Mouse (Mus musculus) lung, embryonic 16.5 days (tissue): ENCODE data around the gene Gas6. TPM values are rescaled to one million over a fixed set of nuclear protein-coding genes. Genes with fewer than 3 reads are reported as not detected.
A peak's percentile ranks its signal among the peaks of the same experiment; 100 is the strongest.

Experiments
- ATAC-seq: fragments of 200-750 bp; cut with Nextera tagmentation; 2 replicates; pipeline ENCODE4 v1.8.0; 2017; ENCODE audit warnings: low read depth, mild to moderate bottlenecking, moderate library complexity
- H3K27ac ChIP-seq: fragments of 300-500 bp; sonication (generic); 2 replicates; pipeline ENCODE4 v1.5.1; 2014; ENCODE audit warnings: mild to moderate bottlenecking, control low read depth, low read length
- H3K27me3 ChIP-seq: fragments of 300-500 bp; sonication (generic); 2 replicates; pipeline ENCODE4 v1.6.1; 2014; ENCODE audit warnings: low read depth, low read length, mixed read lengths; ENCODE audit not compliant: control insufficient read depth, insufficient read depth
- H3K36me3 ChIP-seq: fragments of 300-500 bp; sonication (generic); 2 replicates; pipeline ENCODE4 v1.6.1; 2014; ENCODE audit warnings: low read length; ENCODE audit not compliant: control insufficient read depth, insufficient read depth
- H3K4me1 ChIP-seq: fragments of 300-500 bp; sonication (generic); replicated peaks from 2 replicates; pipeline ENCODE4 v1.6.1; 2014; ENCODE audit warnings: low read length, mixed read lengths; ENCODE audit not compliant: control insufficient read depth, insufficient read depth
- H3K4me2 ChIP-seq: fragments of 300-500 bp; sonication (generic); 2 replicates; pipeline ENCODE4 v1.6.1; 2014; ENCODE audit warnings: low read depth, low read length, control low read depth
- H3K4me3 ChIP-seq: fragments of 300-500 bp; sonication (generic); 2 replicates; pipeline ENCODE4 v1.5.1; 2014; ENCODE audit warnings: mild to moderate bottlenecking, low read length, control low read depth
- H3K9ac ChIP-seq: fragments of 300-500 bp; sonication (generic); 2 replicates; pipeline ENCODE4 v1.6.1; 2014; ENCODE audit warnings: low read length, control low read depth
- H3K9me3 ChIP-seq: fragments of 300-500 bp; sonication (generic); 2 replicates; pipeline ENCODE4 v1.6.1; 2016; ENCODE audit warnings: low read length; ENCODE audit not compliant: control insufficient read depth
- WGBS: fragments of 180-500 bp; shearing (Covaris S2); extraction: QIAGEN DNeasy Blood & Tissue Kit; methylation state at CpG from one replicate; pipeline ENCODE4 v1.1.7; 2014; 5-methylcytosine and 5-hydroxymethylcytosine counted together
- polyA plus RNA-seq: library from polyadenylated mRNA; unstranded; fragments of >200 nt; fragmentation: Nextera tagmentation; extraction: Ambion mirVana; gene quantifications from 2 replicates; pipeline ENCODE4 v1.2.1, GENCODE M21; 2015

The Gas6 gene
- polyA plus RNA-seq: 78.0 and 83.8 TPM in 2 replicates

DNA sequence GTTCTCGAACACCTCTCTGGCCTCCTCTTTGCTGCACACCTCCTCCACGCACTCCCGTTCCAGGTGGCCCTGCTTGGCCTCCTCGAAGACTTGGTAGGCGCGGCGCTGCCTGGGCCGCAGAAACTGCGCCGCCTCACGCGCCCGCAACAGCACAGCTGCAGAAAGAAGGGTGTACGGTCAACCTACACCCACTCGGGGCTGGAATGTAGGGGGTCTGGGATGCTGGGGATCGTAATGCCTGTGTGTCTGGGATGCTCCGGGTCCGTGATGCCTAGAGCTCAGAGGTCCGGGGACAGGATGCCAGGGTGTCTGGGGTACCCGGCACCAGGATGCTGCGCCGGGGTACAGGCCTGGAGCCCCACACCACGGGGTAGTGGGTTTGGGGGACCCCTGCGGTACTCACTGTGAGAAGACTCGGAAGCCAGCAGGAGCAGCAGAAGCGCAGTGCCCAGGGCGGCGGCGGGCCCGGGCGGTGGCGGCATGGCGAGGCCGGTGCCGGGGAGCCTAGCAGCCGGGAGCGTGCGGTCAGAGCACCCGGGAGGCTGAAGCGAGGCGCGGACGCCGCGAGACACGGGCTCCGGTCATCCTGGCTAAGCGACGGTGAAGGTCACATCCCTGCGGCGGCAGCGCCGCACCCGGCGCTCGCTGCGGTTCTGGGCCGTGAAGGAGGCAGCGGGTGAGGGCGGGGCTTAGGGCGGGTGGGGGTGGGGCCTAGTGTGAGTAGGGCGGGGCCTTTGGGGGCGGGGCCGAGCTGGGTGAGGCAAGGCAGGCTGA lies at the start of gene Gas6:
TSS of gene Gas6 (minus strand) at position 633 of the 774 bp plus-strand sequence.
- Histone ChIP-seq H3K9me3 (no peaks in the 10 kb centered on the region), H3K4me3 (peak within 1 kb of the TSS; percentile 69), H3K36me3 (no peaks in the 10 kb centered on the region), H3K27me3 (peaks cover 6% of the 10 kb centered on the region; the same call in 1 of the 2 replicates), H3K9ac (peak within 1 kb of the TSS; percentile 81), H3K4me1 (peaks cover 32% of the 10 kb centered on the region), H3K27ac (no peak within 1 kb of the TSS; the same call in 1 of the 2 replicates), H3K4me2 (peak within 1 kb of the TSS; percentile 98)
- WGBS: 2% methylated on average over 60 of the region's 64 CpGs
- peak; percentile 65 for ATAC-seq

DNA sequence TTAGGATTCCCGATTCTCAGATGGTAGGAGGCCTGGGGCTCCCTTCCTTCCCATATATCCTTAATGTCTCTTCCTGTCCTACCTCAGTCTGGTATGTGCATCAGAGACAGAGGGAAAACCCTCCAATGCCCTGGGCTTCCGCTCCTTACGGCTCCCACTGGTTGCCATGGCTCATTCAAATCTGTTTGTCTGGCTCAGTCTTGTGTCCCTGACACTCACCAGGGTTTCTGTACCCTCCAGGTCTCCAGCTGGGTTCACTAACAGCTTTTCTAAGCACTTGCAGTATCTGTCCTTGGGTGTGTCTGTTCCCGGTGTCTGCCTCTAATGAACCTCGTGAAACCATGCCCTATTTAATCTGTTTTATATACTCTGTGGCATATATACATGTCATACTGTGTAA lies 47.2 kb upstream of the Gas6 start:
- 71% methylated on average over 5 of the region's 5 CpGs for WGBS
- peaks cover 4% of the 10 kb centered on the region; the same call in 1 of the 2 replicates for H3K9me3 ChIP-seq
- no peak overlapping the region for H3K27ac ChIP-seq
- H3K4me2 ChIP-seq: no peak overlapping the region
- H3K4me3 ChIP-seq: no peak overlapping the region
- no peaks in the 10 kb centered on the region for H3K27me3 ChIP-seq
- H3K36me3 ChIP-seq: no peaks in the 10 kb centered on the region
- no peak for ATAC-seq
- H3K4me1 ChIP-seq: peaks cover 6% of the 10 kb centered on the region
- no peak overlapping the region for H3K9ac ChIP-seq

DNA sequence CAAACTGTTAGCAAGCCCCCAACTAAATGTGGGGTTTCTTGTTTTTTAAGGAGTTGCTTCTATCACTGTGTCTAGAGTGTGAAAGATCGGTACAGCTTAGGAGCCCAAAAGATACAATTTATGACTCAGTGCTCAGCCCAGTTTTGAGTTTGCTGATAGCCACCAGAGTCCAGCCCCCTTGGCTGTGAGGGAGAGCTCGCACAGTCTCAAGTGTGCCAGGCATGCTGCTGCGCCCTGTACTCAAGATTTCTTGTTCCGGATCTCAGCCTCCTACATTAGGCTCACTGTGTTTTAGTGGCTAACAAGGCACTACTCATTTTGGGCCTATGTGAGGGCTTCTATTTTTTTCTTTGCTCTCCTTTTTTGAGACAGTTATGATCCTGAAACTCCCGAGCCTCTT lies 45.8 kb upstream of the Gas6 start:
- H3K4me3 ChIP-seq: no peak overlapping the region
- no peak overlapping the region for H3K4me2 ChIP-seq
- H3K36me3 ChIP-seq: no peaks in the 10 kb centered on the region
- peaks cover 6% of the 10 kb centered on the region for H3K4me1 ChIP-seq
- no peak overlapping the region for H3K9ac ChIP-seq
- no peaks in the 10 kb centered on the region for H3K27me3 ChIP-seq
- peak; percentile 74 for ATAC-seq
- peaks cover 4% of the 10 kb centered on the region; the same call in 1 of the 2 replicates for H3K9me3 ChIP-seq
- 63% methylated on average over 5 of the region's 5 CpGs for WGBS
- H3K27ac ChIP-seq: peak overlapping the region; percentile 30; the same call in 1 of the 2 replicates

GRCm38 (mm10) chr8:13538821-13539220 lies 44.5 kb upstream of the Gas6 start:
- Histone ChIP-seq H3K4me1 (peaks cover 6% of the 10 kb centered on the region), H3K36me3 (no peaks in the 10 kb centered on the region), H3K4me2 (no peak overlapping the region), H3K9ac (no peak overlapping the region), H3K4me3 (no peak overlapping the region), H3K9me3 (no peaks in the 10 kb centered on the region), H3K27ac (peak overlapping the region; percentile 45; the same call in 1 of the 2 replicates), H3K27me3 (no peaks in the 10 kb centered on the region)
- WGBS: 22% methylated on average over 6 of the region's 6 CpGs
- peak; percentile 84 for ATAC-seq

DNA sequence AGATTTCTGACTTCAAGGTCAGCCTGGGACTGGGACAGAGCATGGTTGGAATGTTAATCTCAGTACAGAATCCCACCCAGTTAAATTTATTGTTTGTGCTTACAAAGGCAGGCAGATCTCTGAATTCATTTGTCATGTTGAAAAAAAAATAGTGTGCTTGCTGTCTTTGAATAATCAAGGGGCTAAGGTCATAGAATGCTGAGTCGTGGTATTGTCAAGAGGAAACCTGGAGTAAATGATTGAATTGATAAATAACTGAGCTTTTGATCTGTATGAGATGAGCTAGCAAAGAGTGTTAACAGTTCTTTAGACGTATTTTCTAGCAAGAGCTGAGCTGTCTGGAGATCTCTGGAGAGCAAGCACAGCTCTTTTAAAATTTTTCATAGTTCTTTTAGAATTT lies 42.8 kb upstream of the Gas6 start:
- H3K27ac ChIP-seq: no peak overlapping the region
- H3K4me1 ChIP-seq: peaks cover 6% of the 10 kb centered on the region
- ATAC-seq: no peak
- H3K9ac ChIP-seq: no peak overlapping the region
- H3K9me3 ChIP-seq: no peaks in the 10 kb centered on the region
- no peaks in the 10 kb centered on the region for H3K27me3 ChIP-seq
- H3K36me3 ChIP-seq: no peaks in the 10 kb centered on the region
- H3K4me3 ChIP-seq: no peak overlapping the region
- H3K4me2 ChIP-seq: no peak overlapping the region
- WGBS: 48% methylated on average over 2 of the region's 2 CpGs

GRCm38 (mm10) chr8:13533123-13533522 lies 38.8 kb upstream of the Gas6 start:
- ATAC-seq: no peak
- no peak overlapping the region for H3K4me3 ChIP-seq
- no peak overlapping the region for H3K9ac ChIP-seq
- no peak overlapping the region for H3K4me2 ChIP-seq
- H3K9me3 ChIP-seq: no peaks in the 10 kb centered on the region
- no peaks in the 10 kb centered on the region for H3K27me3 ChIP-seq
- no peak overlapping the region for H3K27ac ChIP-seq
- peaks cover 32% of the 10 kb centered on the region for H3K4me1 ChIP-seq
- WGBS: 68% methylated on average over 8 of the region's 8 CpGs
- H3K36me3 ChIP-seq: no peaks in the 10 kb centered on the region

- H3K4me3 ChIP-seq: no peak overlapping the region
- H3K36me3 ChIP-seq: no peaks in the 10 kb centered on the region
- H3K9me3 ChIP-seq: peaks cover 4% of the 10 kb centered on the region; the same call in 1 of the 2 replicates
- H3K27ac ChIP-seq: peak overlapping the region; percentile 84
- H3K4me2 ChIP-seq: 0 out of 2 replicates have a peak overlapping the region, but pooled peaks have one; percentile 5
- no peaks in the 10 kb centered on the region for H3K27me3 ChIP-seq
- H3K9ac ChIP-seq: no peak overlapping the region
- ATAC-seq: 0 out of 2 replicates have a peak, but pooled peaks have one; percentile 3
- 29% methylated on average over 9 of the region's 9 CpGs for WGBS
- H3K4me1 ChIP-seq: peaks cover 32% of the 10 kb centered on the region
These were observed 37.4 kb upstream of the Gas6 start for GRCm38 (mm10) chr8:13531602-13532171.

GRCm38 (mm10) chr8:13530941-13531340 lies 36.7 kb upstream of the Gas6 start:
- Histone ChIP-seq H3K36me3 (no peaks in the 10 kb centered on the region), H3K27me3 (no peaks in the 10 kb centered on the region), H3K4me2 (no peak overlapping the region), H3K4me1 (peaks cover 32% of the 10 kb centered on the region), H3K9ac (no peak overlapping the region), H3K27ac (peak overlapping the region; percentile 84), H3K9me3 (peaks cover 4% of the 10 kb centered on the region; the same call in 1 of the 2 replicates), H3K4me3 (no peak overlapping the region)
- WGBS: 22% methylated on average over 5 of the region's 5 CpGs
- ATAC-seq: peak; percentile 84

DNA sequence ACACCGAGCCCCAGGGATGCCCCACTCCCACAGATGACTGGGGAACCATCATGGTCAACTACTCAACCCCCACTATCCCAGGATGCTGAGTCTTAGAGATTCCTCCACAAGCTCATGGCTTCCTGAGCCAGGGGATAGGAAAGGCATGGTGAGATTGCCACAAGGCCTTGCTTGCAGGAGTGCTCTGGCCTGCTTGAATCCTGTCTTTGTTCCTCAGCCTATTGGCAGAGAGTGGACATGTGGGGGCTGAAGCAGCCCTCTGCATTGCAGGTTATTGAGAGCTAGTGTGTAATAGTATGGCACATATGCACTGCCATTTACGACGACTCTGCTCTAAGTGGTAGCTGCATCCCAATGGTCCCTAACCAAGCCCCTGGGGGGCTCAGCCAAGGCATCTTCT lies 36.1 kb upstream of the Gas6 start:
- Histone ChIP-seq H3K27ac (peak overlapping the region; percentile 84), H3K27me3 (no peaks in the 10 kb centered on the region), H3K9ac (no peak overlapping the region), H3K4me2 (no peak overlapping the region), H3K4me1 (peaks cover 32% of the 10 kb centered on the region), H3K4me3 (no peak overlapping the region), H3K36me3 (no peaks in the 10 kb centered on the region), H3K9me3 (peaks cover 4% of the 10 kb centered on the region; the same call in 1 of the 2 replicates)
- peak; percentile 32 for ATAC-seq
- 73% methylated on average over 3 of the region's 3 CpGs for WGBS
